Mouse (Mus musculus) cerebellum, adult 9-10 months (tissue): ENCODE data around the gene Rsph6a.

Experiments used
- DNase-seq: peaks from one replicate; pipeline ENCODE4 v3.0.0; 2022

Rsph6a gene

GRCm38 (mm10) chr7:19083096-19083495, 28.6 kb downstream of the Rsph6a start:
- DNase-seq, result no peak

GRCm38 (mm10) chr7:19083701-19084100, 29.2 kb downstream of the Rsph6a start, which contains the start of gene Dmpk:
TSS of gene Dmpk (plus strand) at chr7:19083849.
- DNase-seq, result no peak

GRCm38 (mm10) chr7:19084277-19084771, 29.8 kb downstream of the Rsph6a start:
- no peak for DNase-seq

- DNase-seq, result no peak
Observed at GRCm38 (mm10) chr7:19084921-19085473, 30.5 kb downstream of the Rsph6a start.

GRCm38 (mm10) chr7:19085495-19085894, 31.0 kb downstream of the Rsph6a start:
- DNase-seq, result no peak

- DNase-seq, result no peak
Observed at GRCm38 (mm10) chr7:19086042-19086441, 31.6 kb downstream of the Rsph6a start.

- DNase-seq, result no peak
Observed at GRCm38 (mm10) chr7:19086760-19087159, 32.3 kb downstream of the Rsph6a start.

GRCm38 (mm10) chr7:19088813-19089212, 34.3 kb downstream of the Rsph6a start:
- no peak for DNase-seq

GRCm38 (mm10) chr7:19091913-19092312, 37.4 kb downstream of the Rsph6a start:
- DNase-seq, result no peak

GRCm38 (mm10) chr7:19092381-19093173, 38.1 kb downstream of the Rsph6a start:
- no peak for DNase-seq

- DNase-seq, result no peak
Observed at GRCm38 (mm10) chr7:19093174-19093521, 38.7 kb downstream of the Rsph6a start.

- peak; percentile 45 for DNase-seq
Observed at GRCm38 (mm10) chr7:19093537-19094385, 39.3 kb downstream of the Rsph6a start.

- no peak for DNase-seq
Observed at GRCm38 (mm10) chr7:19094471-19094825, 40.0 kb downstream of the Rsph6a start, which contains the start of gene Six5. TSS of gene Six5 (plus strand) at chr7:19094594.

GRCm38 (mm10) chr7:19094826-19095750, 40.6 kb downstream of the Rsph6a start:
- no peak for DNase-seq

- no peak for DNase-seq
Observed at GRCm38 (mm10) chr7:19095751-19096110, 41.2 kb downstream of the Rsph6a start.

GRCm38 (mm10) chr7:19096421-19096976, 42.0 kb downstream of the Rsph6a start:
- no peak for DNase-seq

GRCm38 (mm10) chr7:19097217-19097616, 42.7 kb downstream of the Rsph6a start:
- DNase-seq, result no peak

- DNase-seq, result no peak
Observed at GRCm38 (mm10) chr7:19097863-19098262, 43.4 kb downstream of the Rsph6a start.

- no peak for DNase-seq
Observed at GRCm38 (mm10) chr7:19098811-19099210, 44.3 kb downstream of the Rsph6a start.

GRCm38 (mm10) chr7:19100290-19100689, 45.8 kb downstream of the Rsph6a start:
- DNase-seq, result no peak

GRCm38 (mm10) chr7:19103741-19104140, 49.3 kb downstream of the Rsph6a start:
- no peak for DNase-seq

GRCm38 (mm10) chr7:19104486-19104885, 50.0 kb downstream of the Rsph6a start:
- no peak for DNase-seq
